Mouse (Mus musculus): ENCODE data around the gene Olfr616.
"Not testable (repeated sequence)": the region's sequence is repeated elsewhere in the genome, so short reads cannot be mapped to it uniquely, and the experiment has no call there.

Olfr616 gene

DNA sequence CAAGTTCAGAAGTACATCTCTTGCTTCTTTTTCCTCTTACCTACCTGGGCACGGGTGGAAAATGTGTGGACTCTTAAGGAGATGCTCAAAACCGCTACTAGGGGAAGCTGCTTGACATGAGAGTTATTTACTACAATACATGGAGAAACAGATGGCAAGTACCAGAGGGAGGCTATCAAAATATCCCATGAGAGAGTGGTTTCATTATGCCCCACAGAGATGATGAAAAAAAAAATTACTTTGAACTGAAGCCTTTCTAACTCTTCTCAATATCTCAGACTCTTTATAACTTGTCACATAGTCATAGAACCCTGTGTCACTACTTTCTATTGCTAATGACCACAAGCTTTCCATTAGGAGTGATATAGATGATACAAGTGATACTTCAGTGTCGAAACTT, at the start of gene Olfr616:
Gene Olfr616, minus strand, starts transcription at position 101 of the 400 bp plus-strand sequence.
- ChIA-PET POLR2A (no interaction called here), CTCF (no interaction called here)

DNA sequence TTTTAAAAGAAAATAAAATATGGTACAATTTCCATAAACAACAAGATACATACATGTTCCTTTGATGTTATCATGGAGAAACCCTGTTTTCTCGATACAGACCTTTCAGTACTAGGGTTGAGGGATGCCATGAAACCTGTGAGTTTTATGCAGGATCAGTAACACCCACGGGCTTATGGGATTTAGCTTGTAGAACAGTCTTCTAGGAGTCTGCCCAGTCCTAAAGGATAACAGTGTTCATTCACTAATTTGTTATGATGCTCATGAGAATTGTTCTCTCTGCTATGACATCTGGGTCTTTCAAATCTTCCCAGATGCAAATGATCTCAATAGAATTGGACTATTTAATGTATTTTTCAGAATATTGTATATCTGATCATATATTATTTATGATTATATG, 43.5 kb upstream of the Olfr616 start, which contains the start of gene Olfr620:
Gene Olfr620, minus strand, starts transcription at position 101 of the 400 bp plus-strand sequence.
- ChIA-PET CTCF (no interaction called here), POLR2A (no interaction called here)

DNA sequence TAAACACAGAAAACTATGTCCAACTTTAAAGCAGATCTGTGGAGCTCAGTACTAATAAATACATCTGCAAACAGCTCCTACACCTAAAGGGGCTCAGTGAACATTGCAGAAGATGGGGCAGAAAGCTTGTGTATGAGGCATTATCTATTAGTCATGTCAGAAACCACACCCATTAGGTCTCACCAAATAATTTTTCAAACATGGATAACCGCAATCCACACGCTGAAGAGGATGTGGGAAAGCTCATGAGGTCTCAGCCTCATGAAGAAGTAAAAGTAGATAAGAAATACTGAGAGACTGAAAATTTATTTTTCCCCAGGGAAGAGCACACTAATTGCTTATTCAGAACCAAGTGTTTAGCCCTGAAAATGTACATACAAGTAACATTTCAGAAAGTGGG, 38.5 kb upstream of the Olfr616 start:
- CTCF ChIA-PET, result no interaction called here
- POLR2A ChIA-PET, result no interaction called here

DNA sequence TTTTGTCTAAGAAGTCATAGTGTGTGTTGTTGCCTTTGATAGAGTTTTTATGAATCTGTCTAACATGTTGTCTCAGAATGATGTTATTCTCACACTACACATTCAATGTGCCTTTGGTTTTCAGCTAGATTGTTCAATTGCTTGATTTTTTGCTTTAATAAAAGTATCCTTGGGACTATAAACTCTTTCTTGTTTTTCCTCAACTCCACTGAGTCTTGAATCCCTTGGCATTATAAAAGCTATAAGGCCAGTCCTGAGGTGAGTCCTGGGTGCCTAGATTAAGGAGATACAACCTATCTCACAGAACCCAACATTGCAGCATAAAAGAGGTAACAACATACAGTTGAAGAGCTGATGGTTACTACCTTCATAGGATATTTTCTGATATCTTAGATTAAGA, 31.3 kb upstream of the Olfr616 start, which contains the start of gene Olfr619:
Gene Olfr619, plus strand, starts transcription at position 301 of the 400 bp plus-strand sequence.
- CTCF ChIA-PET, result no interaction called here
- POLR2A ChIA-PET, result no interaction called here

DNA sequence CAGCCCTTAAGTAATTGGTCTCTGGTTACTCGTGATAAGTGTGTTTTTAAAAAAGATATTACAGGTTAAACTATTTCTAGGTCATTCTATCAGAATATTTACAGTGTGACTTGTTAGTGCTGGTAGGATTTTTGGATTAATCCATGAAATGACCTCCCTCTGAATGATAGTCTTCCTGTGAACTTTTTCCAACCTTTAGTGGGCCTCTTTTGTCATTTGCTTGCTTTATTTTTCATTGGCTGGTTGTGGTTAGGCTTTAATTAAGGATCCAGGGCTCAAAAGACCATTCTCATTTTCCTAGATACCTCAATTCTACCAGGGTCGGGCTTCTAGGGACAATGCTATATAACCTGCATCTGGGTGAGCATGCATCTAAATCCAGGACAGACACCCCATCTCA, 20.9 kb upstream of the Olfr616 start, which contains the start of gene Olfr618:
Gene Olfr618, plus strand, starts transcription at position 301 of the 400 bp plus-strand sequence.
- CTCF ChIA-PET, result no interaction called here

DNA sequence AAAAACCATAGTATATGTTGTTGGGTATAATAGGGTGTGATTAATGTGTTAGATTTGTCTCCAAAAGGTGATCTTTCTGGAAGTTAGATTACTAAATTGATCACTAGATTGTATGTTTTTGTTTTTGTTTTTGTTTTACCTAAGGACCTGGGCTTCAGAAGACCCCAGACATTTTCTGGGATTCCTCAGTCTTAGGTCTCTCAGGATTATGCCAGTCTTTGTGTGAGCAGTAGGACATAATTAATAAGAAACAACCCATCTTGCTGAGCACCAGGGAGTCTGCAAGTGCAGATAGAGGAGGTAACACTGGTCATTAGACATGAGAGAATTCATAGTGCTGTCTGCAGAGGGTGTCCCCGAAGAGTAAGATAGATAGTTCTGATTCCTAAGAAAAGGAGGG, 3.8 kb upstream of the Olfr616 start, which contains the start of gene Olfr617:
Gene Olfr617, plus strand, starts transcription at position 301 of the 400 bp plus-strand sequence.
- ChIA-PET CTCF (no interaction called here), POLR2A (no interaction called here)

More for the DNA sequence above, 20.9 kb upstream of the Olfr616 start, which contains the start of gene Olfr618:
- POLR2A ChIA-PET, result no interaction called here

DNA sequence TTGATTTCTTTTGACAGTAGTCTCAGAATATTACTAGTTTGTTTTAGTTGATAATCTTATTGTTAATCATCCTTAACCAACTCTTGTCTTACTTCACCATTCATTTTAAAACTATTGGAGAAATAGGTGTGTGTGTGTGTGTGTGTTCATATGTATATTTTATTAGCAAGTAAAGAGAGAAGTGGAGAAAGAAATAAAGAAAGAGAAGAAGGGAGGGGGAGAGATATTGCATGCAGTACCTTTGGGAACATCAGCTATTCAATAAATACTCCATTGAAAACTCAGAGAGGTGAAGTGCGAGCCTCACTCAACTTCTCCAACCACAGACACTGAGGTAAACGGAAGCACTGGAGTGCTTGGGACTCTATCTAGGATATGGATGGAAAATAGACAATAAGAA, 13.2 kb downstream of the Olfr616 start, which contains the start of gene Olfr615:
Gene Olfr615, plus strand, starts transcription at position 301 of the 400 bp plus-strand sequence.
- ChIA-PET CTCF (no interaction called here), POLR2A (no interaction called here)

DNA sequence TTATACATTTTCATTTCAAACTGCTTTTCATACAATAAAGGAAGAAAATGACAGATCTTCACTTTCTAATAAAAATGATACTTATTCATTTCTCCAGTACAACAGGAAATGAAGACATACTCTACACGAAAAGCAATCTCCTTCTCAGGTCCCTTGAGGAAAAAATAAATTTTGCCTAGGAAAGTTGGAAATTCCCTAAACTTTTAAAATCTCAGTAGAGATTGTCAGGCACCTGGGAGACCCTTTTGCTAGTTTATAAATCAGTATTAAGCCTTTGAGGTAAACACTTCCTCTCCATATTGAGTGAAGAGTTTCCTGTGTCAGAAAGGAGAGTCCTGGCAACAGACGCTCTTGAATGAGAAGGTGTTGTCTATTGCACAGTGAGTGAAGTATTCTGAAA, 21.2 kb downstream of the Olfr616 start, which contains the start of gene Olfr613:
Gene Olfr613, plus strand, starts transcription at position 301 of the 400 bp plus-strand sequence.
- POLR2A ChIA-PET, result no interaction called here
- CTCF ChIA-PET, result no interaction called here

DNA sequence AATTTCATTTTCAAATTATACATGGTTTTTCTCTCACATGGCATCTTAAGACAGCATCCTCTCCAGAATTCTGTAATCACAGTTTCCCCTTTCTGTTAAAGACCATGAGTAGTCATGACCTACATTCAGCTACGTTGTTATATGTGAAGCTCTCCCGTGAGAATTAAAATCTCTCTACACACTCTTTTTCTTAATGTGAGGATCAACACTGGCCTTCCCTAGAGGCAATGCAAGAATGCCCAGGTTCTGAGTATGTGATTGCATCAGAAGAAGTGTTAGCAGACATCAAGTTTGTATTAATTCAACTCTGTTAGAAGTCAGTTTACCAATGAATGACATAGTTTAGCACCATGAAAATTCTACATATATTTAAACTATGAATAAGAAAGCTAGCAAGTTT, 26.3 kb downstream of the Olfr616 start, which contains the start of gene Olfr612:
Gene Olfr612, minus strand, starts transcription at position 101 of the 400 bp plus-strand sequence.
- CTCF ChIA-PET, POLR2A ChIA-PET: not testable (repeated sequence)

DNA sequence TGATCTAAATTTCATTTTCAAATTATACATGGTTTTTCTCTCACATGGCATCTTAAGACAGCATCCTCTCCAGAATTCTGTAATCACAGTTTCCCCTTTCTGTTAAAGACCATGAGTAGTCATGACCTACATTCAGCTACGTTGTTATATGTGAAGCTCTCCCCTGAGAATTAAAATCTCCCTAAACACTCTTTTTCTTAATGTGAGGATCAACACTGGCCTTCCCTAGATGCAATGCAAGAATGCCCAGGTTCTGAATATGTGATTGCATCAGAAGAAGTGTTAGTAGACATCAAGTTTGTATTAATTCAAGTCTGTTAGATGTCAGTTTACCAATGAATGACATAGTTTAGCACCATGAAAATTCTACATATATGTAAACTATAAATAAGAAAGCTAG, 48.2 kb downstream of the Olfr616 start, which contains the start of gene Olfr611:
Gene Olfr611, minus strand, starts transcription at position 101 of the 400 bp plus-strand sequence.
- POLR2A ChIA-PET, CTCF ChIA-PET: not testable (repeated sequence)
